Mouse (Mus musculus) kidney, embryonic 15.5 days (tissue): Measurements from ENCODE around the gene Gm42957. TPM values are rescaled to one million over a fixed set of nuclear protein-coding genes. Genes with fewer than 3 reads are reported as not detected.
"Not testable (repeated sequence)": the region's sequence is repeated elsewhere in the genome, so short reads cannot be mapped to it uniquely, and the experiment has no call there.

Experiments used
- ATAC-seq: fragments of 200-750 bp; cut with Nextera tagmentation; replicated peaks from 2 replicates; pipeline ENCODE4 v1.8.0; 2017; ENCODE audit warnings: moderate TSS enrichment; ENCODE audit not compliant: low FRiP score
- H3K27ac ChIP-seq: fragments of 300-500 bp; sonication (generic); 2 replicates; pipeline ENCODE4 v1.5.1; 2015; ENCODE audit warnings: mild to moderate bottlenecking, inconsistent platforms
- H3K27me3 ChIP-seq: fragments of 300-500 bp; sonication (generic); 2 replicates; pipeline ENCODE4 v1.6.1; 2015; ENCODE audit warnings: inconsistent platforms
- H3K36me3 ChIP-seq: fragments of 300-500 bp; sonication (generic); 2 replicates; pipeline ENCODE4 v1.6.1; 2015; ENCODE audit warnings: inconsistent platforms
- H3K4me1 ChIP-seq: fragments of 300-500 bp; sonication (generic); 2 replicates; pipeline ENCODE4 v1.6.1; 2015; ENCODE audit warnings: inconsistent platforms
- H3K4me2 ChIP-seq: fragments of 300-500 bp; sonication (generic); 2 replicates; pipeline ENCODE4 v1.6.1; 2015; ENCODE audit warnings: moderate library complexity, mild to moderate bottlenecking, inconsistent platforms
- H3K4me3 ChIP-seq: fragments of 300-500 bp; sonication (generic); replicated peaks from 2 replicates; pipeline ENCODE4 v1.5.1; 2015; ENCODE audit warnings: mild to moderate bottlenecking, inconsistent platforms
- H3K9ac ChIP-seq: fragments of 300-500 bp; sonication (generic); 2 replicates; pipeline ENCODE4 v1.6.1; 2015; ENCODE audit warnings: mild to moderate bottlenecking, inconsistent platforms
- H3K9me3 ChIP-seq: fragments of 300-500 bp; sonication (generic); replicated peaks from 2 replicates; pipeline ENCODE4 v1.6.1; 2016; ENCODE audit warnings: inconsistent platforms
- WGBS: fragments of 180-500 bp; shearing (Covaris S2); methylation state at CpG from one replicate; pipeline ENCODE4 v1.1.7; 2015; ENCODE audit warnings: mixed read lengths; 5-methylcytosine and 5-hydroxymethylcytosine counted together
- polyA plus RNA-seq: library from polyadenylated mRNA; unstranded; fragments of >200 nt; fragmentation: Nextera tagmentation; extraction: Ambion mirVana; gene quantifications from 2 replicates; pipeline ENCODE4 v1.2.1, GENCODE M21; 2015

Gm42957 gene
- polyA plus RNA-seq, 1 experiment from 2014 or later: 0.17 TPM

DNA sequence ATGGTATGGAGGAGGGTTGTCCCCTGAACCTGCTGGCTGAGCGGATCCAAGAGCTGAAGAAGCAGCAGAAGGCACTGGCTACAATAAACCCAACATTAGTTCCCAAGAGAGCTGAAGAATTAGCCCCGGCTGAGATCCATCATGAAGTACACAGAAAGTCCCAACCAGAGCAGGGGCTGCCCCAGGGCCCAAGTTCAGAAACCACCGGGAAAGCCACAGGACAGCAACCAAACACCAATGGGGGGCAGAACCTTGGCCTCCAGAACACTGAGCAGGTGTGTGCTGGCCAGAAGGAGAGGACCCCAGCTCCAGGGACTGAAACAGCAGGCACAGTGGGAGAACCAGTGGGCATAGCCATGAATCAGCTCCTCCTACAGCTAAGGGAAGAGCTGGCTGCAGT, 48.2 kb downstream of the Gm42957 start:
- no peak for ATAC-seq
- peaks cover 54% of the 10 kb centered on the region for H3K27me3 ChIP-seq
- H3K4me3 ChIP-seq: no peak overlapping the region
- 77% methylated on average over 3 of the region's 3 CpGs for WGBS
- H3K4me1 ChIP-seq: peaks cover 10% of the 10 kb centered on the region
- H3K4me2 ChIP-seq: no peak overlapping the region
- H3K36me3 ChIP-seq: no peaks in the 10 kb centered on the region
- H3K27ac ChIP-seq: no peak overlapping the region
- no peak overlapping the region for H3K9ac ChIP-seq
- H3K9me3 ChIP-seq: no peaks in the 10 kb centered on the region

DNA sequence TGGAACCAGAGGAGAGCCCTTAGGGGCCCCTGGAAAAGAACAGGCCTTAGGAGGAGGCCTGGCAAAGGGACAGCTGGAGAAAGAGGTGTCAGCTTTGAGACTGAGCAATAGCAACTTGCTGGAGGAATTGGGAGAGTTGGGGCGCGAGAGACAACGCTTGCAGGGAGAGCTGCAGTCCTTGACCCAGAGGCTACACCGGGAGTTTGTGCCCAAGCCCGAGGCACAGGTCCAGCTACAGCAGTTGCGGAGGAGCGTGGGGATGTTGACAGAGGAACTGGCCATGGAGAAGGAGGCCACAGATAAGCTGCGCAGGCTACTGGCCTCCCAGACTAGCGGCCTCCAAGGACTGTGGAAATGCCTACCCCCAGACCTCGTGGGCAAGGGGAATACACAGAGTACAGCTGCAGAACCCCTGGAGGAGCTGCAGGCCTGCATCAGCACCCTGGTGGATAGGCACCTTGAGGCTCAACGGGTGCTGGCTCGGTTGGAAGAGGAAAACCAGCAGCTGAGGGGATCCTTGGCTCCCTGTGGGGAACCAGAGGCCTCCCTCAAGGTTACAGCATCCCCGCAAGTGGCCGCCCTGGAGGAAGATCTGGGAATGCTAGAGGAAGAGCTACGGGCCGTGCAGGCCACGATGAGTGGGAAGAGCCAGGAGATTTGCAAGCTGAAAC, 49.0 kb downstream of the Gm42957 start:
- 54% methylated on average over 17 of the region's 17 CpGs for WGBS
- H3K9ac ChIP-seq: no peak overlapping the region
- H3K36me3 ChIP-seq: no peaks in the 10 kb centered on the region
- H3K4me1 ChIP-seq: peaks cover 10% of the 10 kb centered on the region
- H3K9me3 ChIP-seq: no peaks in the 10 kb centered on the region
- H3K4me2 ChIP-seq: peak overlapping the region; percentile 60
- ATAC-seq: no peak
- peak overlapping the region; percentile 28 for H3K4me3 ChIP-seq
- no peak overlapping the region for H3K27ac ChIP-seq
- peaks cover 60% of the 10 kb centered on the region for H3K27me3 ChIP-seq

DNA sequence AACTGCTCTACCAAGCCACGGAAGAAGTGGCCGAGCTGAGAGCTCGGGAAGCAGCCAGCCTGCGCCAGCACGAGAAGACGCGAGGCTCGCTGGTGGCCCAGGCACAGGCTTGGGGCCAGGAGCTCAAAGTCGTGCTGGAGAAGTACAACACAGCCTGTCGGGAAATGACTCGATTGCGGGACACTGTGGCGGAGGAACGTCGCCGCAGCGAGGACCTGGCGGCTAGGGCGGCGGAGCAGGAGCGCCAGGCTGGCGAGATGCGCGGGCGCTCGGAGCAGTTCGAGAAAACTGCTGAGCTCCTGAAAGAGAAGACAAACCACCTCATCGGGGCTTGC, 49.5 kb downstream of the Gm42957 start:
- H3K36me3 ChIP-seq: no peaks in the 10 kb centered on the region
- peak overlapping the region; percentile 60 for H3K4me2 ChIP-seq
- H3K9ac ChIP-seq: no peak overlapping the region
- no peak overlapping the region for H3K27ac ChIP-seq
- 19% methylated on average over 28 of the region's 28 CpGs for WGBS
- no peak for ATAC-seq
- peaks cover 10% of the 10 kb centered on the region for H3K4me1 ChIP-seq
- peak overlapping the region; percentile 28 for H3K4me3 ChIP-seq
- H3K9me3 ChIP-seq: no peaks in the 10 kb centered on the region
- H3K27me3 ChIP-seq: peaks cover 60% of the 10 kb centered on the region

DNA sequence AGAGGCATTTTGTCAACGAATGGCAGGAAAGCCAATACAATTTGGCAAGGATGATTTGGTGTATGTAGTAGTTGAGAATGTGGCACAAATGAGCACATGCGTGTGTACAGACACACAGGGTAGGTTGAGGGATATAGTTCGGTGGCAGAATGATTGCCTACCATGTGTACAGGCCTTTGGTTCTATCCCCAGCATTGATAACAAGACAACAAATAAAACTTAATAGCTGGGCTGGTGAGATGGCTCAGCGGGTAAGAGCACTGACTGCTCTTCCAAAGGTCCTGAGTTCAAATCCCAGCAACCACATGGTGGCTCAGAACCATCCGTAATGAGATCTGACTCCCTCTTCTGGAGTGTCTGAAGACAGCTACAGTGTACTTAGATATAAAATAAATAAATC, 50.8 kb downstream of the Gm42957 start:
- not testable (repeated sequence) for H3K9ac ChIP-seq, H3K4me3 ChIP-seq, H3K4me2 ChIP-seq, ATAC-seq, H3K36me3 ChIP-seq, H3K9me3 ChIP-seq, H3K27ac ChIP-seq, H3K4me1 ChIP-seq
- 92% methylated on average over 5 of the region's 5 CpGs for WGBS
- peaks cover 50% of the 10 kb centered on the region for H3K27me3 ChIP-seq

DNA sequence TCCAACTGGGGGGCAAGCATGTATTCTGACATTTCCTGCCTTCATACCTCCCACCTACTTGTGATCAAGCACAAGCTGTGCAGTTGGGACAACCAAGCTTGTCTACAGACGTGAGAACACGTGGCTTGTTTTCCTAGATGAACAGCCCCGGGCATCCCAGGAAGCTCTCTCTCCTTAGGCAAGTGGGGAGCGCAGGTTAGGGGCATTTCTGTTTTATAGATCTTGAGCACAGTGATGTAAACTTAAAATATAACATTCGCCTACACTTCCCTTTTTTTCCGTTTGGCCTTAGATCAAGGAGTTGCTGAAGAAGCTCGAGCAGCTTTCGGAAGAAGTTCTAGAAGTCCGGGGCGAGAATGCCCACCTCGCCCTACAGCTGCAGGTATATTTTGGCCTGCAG, 53.6 kb downstream of the Gm42957 start:
- H3K4me2 ChIP-seq: no peak overlapping the region
- no peaks in the 10 kb centered on the region for H3K9me3 ChIP-seq
- no peak overlapping the region for H3K4me3 ChIP-seq
- no peaks in the 10 kb centered on the region for H3K36me3 ChIP-seq
- peaks cover 13% of the 10 kb centered on the region for H3K4me1 ChIP-seq
- no peak for ATAC-seq
- no peak overlapping the region for H3K27ac ChIP-seq
- 83% methylated on average over 11 of the region's 11 CpGs for WGBS
- H3K9ac ChIP-seq: no peak overlapping the region
- H3K27me3 ChIP-seq: peaks cover 33% of the 10 kb centered on the region

DNA sequence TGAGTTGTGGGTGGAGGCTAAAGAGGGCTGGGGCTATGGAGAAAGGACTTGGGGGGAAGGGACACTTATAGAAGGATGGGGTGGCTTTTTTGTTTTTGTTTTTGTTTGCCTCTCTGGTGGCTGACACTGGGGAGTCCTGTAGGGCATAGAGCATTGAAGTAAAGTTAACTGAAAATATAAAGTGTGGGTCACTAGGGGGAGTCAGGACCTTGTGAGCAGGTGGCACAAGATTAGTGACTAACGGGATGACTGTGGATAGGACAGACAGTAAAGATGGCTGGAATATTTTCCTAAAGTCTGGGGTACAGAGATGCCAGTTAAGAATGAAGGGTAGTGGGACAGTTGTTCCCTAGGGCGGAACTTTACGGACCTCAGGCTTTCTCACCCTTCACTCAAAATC, 55.0 kb downstream of the Gm42957 start:
- 56% methylated on average over 3 of the region's 3 CpGs for WGBS
- Histone ChIP-seq H3K36me3 (no peaks in the 10 kb centered on the region), H3K4me2 (no peak overlapping the region), H3K4me3 (no peak overlapping the region), H3K27me3 (peaks cover 22% of the 10 kb centered on the region; the same call in 1 of the 2 replicates), H3K9ac (no peak overlapping the region), H3K27ac (no peak overlapping the region), H3K9me3 (no peaks in the 10 kb centered on the region), H3K4me1 (peaks cover 9% of the 10 kb centered on the region; the same call in 1 of the 2 replicates)
- ATAC-seq: no peak

DNA sequence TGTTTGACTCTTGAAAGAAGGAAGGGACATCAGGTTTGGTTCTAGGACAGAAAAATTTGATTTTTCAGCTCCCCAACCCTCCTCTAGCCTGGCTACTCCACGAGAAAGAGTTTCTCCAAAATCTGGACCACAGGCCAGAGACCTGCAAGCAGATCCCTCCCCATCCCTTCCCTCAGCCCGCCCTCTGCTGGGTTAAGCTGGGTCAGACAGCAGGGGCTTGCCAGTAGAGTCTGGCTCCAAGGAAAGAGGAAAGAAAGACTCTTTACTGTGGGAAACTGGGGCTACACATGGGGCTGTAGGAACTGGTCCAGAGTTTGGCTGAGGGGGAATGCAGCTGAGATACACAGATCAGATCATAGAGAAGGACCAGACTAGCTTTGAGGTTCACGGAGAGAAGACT, 57.2 kb downstream of the Gm42957 start:
- Histone ChIP-seq H3K27me3 (0 out of 2 replicates have a peak, but pooled peaks cover 15% of the 10 kb centered on the region), H3K4me1 (peaks cover 19% of the 10 kb centered on the region), H3K9me3 (no peaks in the 10 kb centered on the region), H3K4me2 (no peak overlapping the region), H3K9ac (no peak overlapping the region), H3K27ac (0 out of 2 replicates have a peak overlapping the region, but pooled peaks have one; percentile 2), H3K36me3 (no peaks in the 10 kb centered on the region), H3K4me3 (no peak overlapping the region)
- WGBS: 26% methylated on average over 3 of the region's 3 CpGs
- ATAC-seq: no peak

DNA sequence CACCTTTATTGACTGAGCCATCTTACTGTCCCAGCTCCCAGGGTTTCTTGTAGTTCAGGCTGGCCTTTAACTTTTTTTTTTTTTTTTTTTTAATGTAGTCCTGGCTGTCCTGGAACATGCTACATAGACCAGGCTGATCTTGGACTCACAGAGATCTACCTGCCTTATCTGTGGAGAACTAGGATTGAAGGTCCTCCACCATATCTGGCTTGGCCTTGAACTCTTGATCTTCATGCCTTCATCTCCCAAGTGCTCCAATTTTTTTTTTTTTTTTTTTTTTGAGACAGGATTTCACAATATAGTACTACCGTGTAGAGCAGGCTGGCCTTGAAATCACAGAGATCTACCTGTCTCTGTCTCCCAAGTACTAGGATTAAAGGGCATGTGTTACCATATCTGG, 58.3 kb downstream of the Gm42957 start:
- H3K9me3 ChIP-seq: no peaks in the 10 kb centered on the region
- H3K27me3 ChIP-seq: 0 out of 2 replicates have a peak, but pooled peaks cover 15% of the 10 kb centered on the region
- H3K4me2 ChIP-seq: no peak overlapping the region
- no peak overlapping the region for H3K4me3 ChIP-seq
- WGBS: 91% methylated on average over 1 of the region's 1 CpGs
- no peak for ATAC-seq
- peaks cover 28% of the 10 kb centered on the region for H3K4me1 ChIP-seq
- H3K36me3 ChIP-seq: no peaks in the 10 kb centered on the region
- H3K9ac ChIP-seq: no peak overlapping the region
- no peak overlapping the region for H3K27ac ChIP-seq

DNA sequence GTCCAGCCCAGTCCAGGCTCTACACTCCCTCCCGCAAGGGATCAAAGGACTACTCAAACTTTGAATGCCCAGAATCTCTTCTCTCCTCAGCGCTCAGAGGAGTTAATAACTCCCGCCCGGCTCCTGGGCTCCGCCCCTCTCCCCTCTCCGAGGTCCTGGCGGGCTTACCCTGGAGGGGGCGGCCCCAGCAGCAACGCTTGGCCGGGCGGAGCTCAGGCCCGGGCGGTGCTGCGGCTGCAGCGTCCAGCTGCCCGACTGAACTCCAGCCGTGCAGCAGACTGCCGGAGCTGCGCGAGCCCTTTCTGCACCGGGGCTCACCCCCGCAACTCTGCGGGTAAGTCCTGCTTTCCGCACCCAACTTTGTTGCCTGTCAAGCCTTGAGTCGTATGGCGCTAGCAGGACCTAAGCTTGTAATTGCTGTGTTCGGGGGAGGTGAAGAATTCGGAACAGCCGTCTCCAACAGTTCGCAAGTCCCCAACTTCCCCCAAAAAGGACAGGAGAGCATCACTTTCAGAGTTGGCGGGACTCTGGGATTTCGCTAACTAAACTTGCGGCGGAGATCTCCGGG, 61.0 kb downstream of the Gm42957 start, which contains the start of gene Pias3:
Pias3 (plus strand) TSS at position 187 of the 568 bp plus-strand sequence.
- ATAC-seq: peak; percentile 90
- peak within 1 kb of the TSS; percentile 80 for H3K4me3 ChIP-seq
- H3K36me3 ChIP-seq: peaks cover 18% of the 10 kb centered on the region
- H3K9me3 ChIP-seq: no peaks in the 10 kb centered on the region
- H3K27ac ChIP-seq: peak within 1 kb of the TSS; percentile 96
- H3K27me3 ChIP-seq: no peaks in the 10 kb centered on the region
- peak within 1 kb of the TSS; percentile 80 for H3K9ac ChIP-seq
- 0% methylated on average over 35 of the region's 35 CpGs for WGBS
- peaks cover 41% of the 10 kb centered on the region for H3K4me1 ChIP-seq
- H3K4me2 ChIP-seq: peak within 1 kb of the TSS; percentile 82

DNA sequence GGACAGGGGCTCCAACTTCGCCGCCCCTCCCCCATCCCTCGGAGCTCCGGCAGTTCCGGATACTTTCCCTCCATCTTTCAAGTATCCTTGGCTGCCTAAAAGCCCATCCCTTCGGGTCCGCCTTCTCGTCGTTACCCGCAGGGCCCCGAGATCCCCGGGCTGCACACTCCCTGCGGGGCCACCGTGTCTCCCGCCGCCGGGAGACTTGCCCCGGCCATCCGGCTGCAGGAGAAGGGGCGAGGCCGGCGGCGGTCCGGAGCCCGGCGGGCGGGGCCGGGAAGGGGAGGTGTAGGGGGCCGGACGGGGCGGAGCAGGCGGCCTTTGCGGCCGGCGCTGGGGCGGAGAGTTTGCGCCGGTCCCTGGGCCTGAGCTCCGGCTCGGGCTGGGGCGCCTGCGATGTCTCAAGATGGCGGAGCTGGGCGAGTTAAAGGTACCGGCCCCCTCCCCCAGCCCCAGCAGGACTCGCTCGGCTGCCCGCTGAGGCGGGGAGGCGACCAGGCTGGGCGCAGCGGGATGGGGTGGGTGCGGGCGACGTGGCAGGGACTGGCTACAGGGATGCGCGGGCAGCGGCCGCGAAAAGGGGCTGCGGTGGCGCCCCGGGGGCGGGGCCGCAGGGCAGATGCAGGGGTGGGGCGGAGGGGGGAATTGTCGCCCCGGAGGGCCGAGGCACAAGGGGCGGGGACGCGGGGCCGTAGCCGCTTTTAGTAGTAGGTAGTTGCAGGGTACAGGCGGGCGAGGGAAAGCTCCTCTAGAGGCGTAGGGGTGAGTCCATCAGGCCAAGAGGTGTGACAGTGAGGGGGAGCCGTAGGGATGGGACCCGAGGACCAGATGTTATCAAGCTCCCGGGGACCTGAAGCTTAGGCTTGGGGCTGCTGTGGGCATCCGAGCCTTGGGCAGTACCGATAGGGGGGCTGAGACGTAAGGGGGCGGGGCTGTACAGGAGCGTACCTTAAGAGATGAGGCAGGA, 61.8 kb downstream of the Gm42957 start:
- Histone ChIP-seq H3K4me3 (peak overlapping the region; percentile 80), H3K27me3 (no peaks in the 10 kb centered on the region), H3K9ac (peak overlapping the region; percentile 80), H3K9me3 (no peaks in the 10 kb centered on the region), H3K27ac (peak overlapping the region; percentile 96), H3K4me1 (peaks cover 41% of the 10 kb centered on the region), H3K4me2 (peak overlapping the region; percentile 82), H3K36me3 (peaks cover 25% of the 10 kb centered on the region)
- ATAC-seq: peak; percentile 94
- WGBS: under 1% methylated on average over 80 of the region's 85 CpGs

DNA sequence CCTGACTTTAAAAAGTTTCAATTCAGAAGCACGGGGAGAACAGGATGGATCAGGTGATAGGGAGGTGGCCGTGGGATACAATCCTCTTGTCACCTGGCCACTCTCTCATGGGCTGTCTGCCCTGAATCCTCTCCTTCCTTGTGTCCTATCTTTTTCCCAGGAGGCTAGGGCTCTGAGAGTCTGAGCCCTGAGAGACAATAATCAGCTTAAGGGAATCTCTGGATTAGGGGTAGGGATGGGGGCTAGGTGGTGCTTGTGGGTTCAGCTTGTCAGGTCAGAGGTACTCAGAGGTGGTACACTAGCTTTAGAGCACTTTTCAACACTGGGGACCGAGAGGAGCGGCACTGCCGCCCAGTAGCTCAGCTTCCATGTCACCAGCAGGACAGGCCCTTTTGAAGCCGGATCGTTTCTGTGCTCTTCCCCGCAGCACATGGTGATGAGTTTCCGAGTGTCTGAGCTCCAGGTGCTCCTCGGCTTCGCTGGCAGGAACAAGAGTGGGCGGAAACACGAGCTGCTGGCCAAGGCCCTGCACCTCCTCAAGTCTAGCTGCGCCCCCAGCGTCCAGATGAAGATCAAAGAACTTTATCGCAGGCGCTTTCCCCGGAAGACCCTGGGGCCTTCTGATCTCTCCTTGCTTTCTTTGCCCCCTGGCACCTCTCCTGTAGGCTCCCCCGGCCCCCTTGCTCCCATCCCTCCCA, 63.9 kb downstream of the Gm42957 start:
- H3K4me3 ChIP-seq: no peak overlapping the region
- no peak overlapping the region for H3K27ac ChIP-seq
- 0 out of 2 replicates have a peak overlapping the region, but pooled peaks have one; percentile 16 for H3K4me2 ChIP-seq
- H3K36me3 ChIP-seq: peaks cover 45% of the 10 kb centered on the region
- H3K4me1 ChIP-seq: peaks cover 38% of the 10 kb centered on the region
- ATAC-seq: no peak
- no peaks in the 10 kb centered on the region for H3K9me3 ChIP-seq
- no peaks in the 10 kb centered on the region for H3K27me3 ChIP-seq
- 23% methylated on average over 19 of the region's 19 CpGs for WGBS
- H3K9ac ChIP-seq: 0 out of 2 replicates have a peak overlapping the region, but pooled peaks have one; percentile 14
